Mouse (Mus musculus) intestine, postnatal 0 days (tissue): ENCODE data around the gene Zfp169. TPM values are rescaled to one million over a fixed set of nuclear protein-coding genes. Genes with fewer than 3 reads are reported as not detected.

ENCODE experiments used
- ATAC-seq: fragments of 200-750 bp; cut with Nextera tagmentation; 2 replicates; pipeline ENCODE4 v1.8.0; 2017; ENCODE audit warnings: mild to moderate bottlenecking, moderate TSS enrichment, moderate library complexity
- H3K27ac ChIP-seq: fragments of 300-500 bp; sonication (generic); 2 replicates; pipeline ENCODE4 v1.5.1; 2014; ENCODE audit warnings: mild to moderate bottlenecking, low read depth, low read length, moderate library complexity
- H3K27me3 ChIP-seq: fragments of 300-500 bp; sonication (generic); replicated peaks from 2 replicates; pipeline ENCODE4 v1.6.1; 2014; ENCODE audit warnings: low read length, mixed read lengths; ENCODE audit not compliant: control insufficient read depth, insufficient read depth
- H3K36me3 ChIP-seq: fragments of 300-500 bp; sonication (generic); 2 replicates; pipeline ENCODE4 v1.6.1; 2014; ENCODE audit warnings: mild to moderate bottlenecking, moderate library complexity; ENCODE audit not compliant: control insufficient read depth, insufficient read depth
- H3K4me1 ChIP-seq: fragments of 300-500 bp; sonication (generic); replicated peaks from 2 replicates; pipeline ENCODE4 v1.6.1; 2014; ENCODE audit warnings: antibody characterized with exemption, low read length, mixed read lengths; ENCODE audit not compliant: control insufficient read depth, insufficient read depth
- H3K4me2 ChIP-seq: fragments of 300-500 bp; sonication (generic); replicated peaks from 2 replicates; pipeline ENCODE4 v1.6.1; 2014; ENCODE audit warnings: low read depth, mild to moderate bottlenecking, moderate library complexity
- H3K4me3 ChIP-seq: fragments of 300-500 bp; sonication (generic); 2 replicates; pipeline ENCODE4 v1.5.1; 2014; ENCODE audit warnings: low read depth, low read length
- H3K9ac ChIP-seq: fragments of 300-500 bp; sonication (generic); 2 replicates; pipeline ENCODE4 v1.6.1; 2014; ENCODE audit warnings: mild to moderate bottlenecking, low read depth, low read length
- H3K9me3 ChIP-seq: fragments of 300-500 bp; sonication (generic); 2 replicates; pipeline ENCODE4 v1.6.1; 2016; ENCODE audit warnings: mixed run types; ENCODE audit not compliant: control insufficient read depth
- CTCF ChIP-seq: sonication (generic); IDR thresholded peaks from 2 replicates; pipeline ENCODE4 v1.5.1; 2016; ENCODE audit warnings: low read depth, mild to moderate bottlenecking, control low read depth, antibody characterized with exemption, moderate library complexity
- whole genome bisulfite sequencing: fragments of 180-500 bp; shearing (Covaris S2); extraction: QIAGEN DNeasy Blood & Tissue Kit; methylation state at CpG from one replicate; pipeline ENCODE4 v1.1.7; 2014; 5-methylcytosine and 5-hydroxymethylcytosine counted together
- polyA plus RNA-seq: library from polyadenylated mRNA; unstranded; fragments of >200 nt; fragmentation: Nextera tagmentation; extraction: Ambion mirVana; gene quantifications from 2 replicates; pipeline ENCODE4 v1.2.1, GENCODE M21; 2015

Gene Zfp169
- polyA plus RNA-seq, 1 experiment from 2014 or later, result 1.6 TPM

- 49% methylated on average over 21 of the region's 21 CpGs for WGBS
- no peaks in the 10 kb centered on the region for H3K9me3 ChIP-seq
- peak; percentile 55 for ATAC-seq
- peak overlapping the region; percentile 52 for H3K4me2 ChIP-seq
- no peak overlapping the region for H3K9ac ChIP-seq
- H3K4me1 ChIP-seq, result 0 out of 2 replicates have a peak, but pooled peaks cover 3% of the 10 kb centered on the region
- 0 out of 2 replicates have a peak overlapping the region, but pooled peaks have one; percentile 13 for H3K4me3 ChIP-seq
- peak overlapping the region; percentile 69 for H3K27ac ChIP-seq
- H3K27me3 ChIP-seq, result no peaks in the 10 kb centered on the region
- H3K36me3 ChIP-seq, result no peaks in the 10 kb centered on the region
- no peak for TF ChIP-seq CTCF
These were observed 39.2 kb upstream of the Zfp169 start for GRCm38 (mm10) chr13:48552181-48553090.

GRCm38 (mm10) chr13:48548296-48548695 is 35.0 kb upstream of the Zfp169 start:
- H3K4me1 ChIP-seq, result peaks cover 12% of the 10 kb centered on the region; the same call in 1 of the 2 replicates
- no peaks in the 10 kb centered on the region for H3K9me3 ChIP-seq
- H3K4me2 ChIP-seq, result no peak overlapping the region
- H3K27me3 ChIP-seq, result no peaks in the 10 kb centered on the region
- ATAC-seq, result no peak
- no peak overlapping the region for H3K9ac ChIP-seq
- no peak for TF ChIP-seq CTCF
- WGBS, result 86% methylated on average over 5 of the region's 5 CpGs
- H3K4me3 ChIP-seq, result no peak overlapping the region
- no peak overlapping the region for H3K27ac ChIP-seq
- no peaks in the 10 kb centered on the region for H3K36me3 ChIP-seq

- H3K4me2 ChIP-seq, result no peak overlapping the region
- WGBS, result 95% methylated on average over 6 of the region's 6 CpGs
- no peak for ATAC-seq
- H3K4me1 ChIP-seq, result peaks cover 11% of the 10 kb centered on the region; the same call in 1 of the 2 replicates
- H3K4me3 ChIP-seq, result no peak overlapping the region
- no peak overlapping the region for H3K27ac ChIP-seq
- no peaks in the 10 kb centered on the region for H3K36me3 ChIP-seq
- TF ChIP-seq CTCF, result no peak
- H3K27me3 ChIP-seq, result no peaks in the 10 kb centered on the region
- H3K9me3 ChIP-seq, result no peaks in the 10 kb centered on the region
- H3K9ac ChIP-seq, result no peak overlapping the region
These were observed 34.4 kb upstream of the Zfp169 start for GRCm38 (mm10) chr13:48547623-48548022.

GRCm38 (mm10) chr13:48546330-48546917 is 33.2 kb upstream of the Zfp169 start:
- peak; percentile 36 for TF ChIP-seq CTCF
- Histone ChIP-seq H3K36me3 (no peaks in the 10 kb centered on the region), H3K27me3 (no peaks in the 10 kb centered on the region), H3K4me1 (peaks cover 11% of the 10 kb centered on the region; the same call in 1 of the 2 replicates), H3K9me3 (no peaks in the 10 kb centered on the region), H3K4me2 (peak overlapping the region; percentile 66), H3K4me3 (peak overlapping the region; percentile 95), H3K9ac (peak overlapping the region; percentile 100), H3K27ac (peak overlapping the region; percentile 100)
- ATAC-seq, result peak; percentile 96
- 1% methylated on average over 64 of the region's 72 CpGs for WGBS

- peak overlapping the region; percentile 100 for H3K27ac ChIP-seq
- peak overlapping the region; percentile 95 for H3K4me3 ChIP-seq
- no peaks in the 10 kb centered on the region for H3K27me3 ChIP-seq
- H3K9me3 ChIP-seq, result no peaks in the 10 kb centered on the region
- H3K4me2 ChIP-seq, result peak overlapping the region; percentile 66
- H3K9ac ChIP-seq, result peak overlapping the region; percentile 100
- peaks cover 11% of the 10 kb centered on the region; the same call in 1 of the 2 replicates for H3K4me1 ChIP-seq
- WGBS, result 1% methylated on average over 63 of the region's 72 CpGs
- no peak; the same call in 1 of the 2 replicates for TF ChIP-seq CTCF
- peak; percentile 88 for ATAC-seq
- no peaks in the 10 kb centered on the region for H3K36me3 ChIP-seq
These were observed 32.4 kb upstream of the Zfp169 start for GRCm38 (mm10) chr13:48545476-48546281.
